Mouse (Mus musculus): ENCODE data around the gene Slc25a16. TPM values are rescaled to one million over a fixed set of nuclear protein-coding genes. Genes with fewer than 3 reads are reported as not detected.

The Slc25a16 gene
- polyA plus RNA-seq, 1 experiment = 14.5 TPM

GRCm38 (mm10) chr10:62963956-62964355 is 43.5 kb downstream of the Slc25a16 start:
- no peak for TF ChIP-seq GATA1 (IDR thresholded peaks at IDR 0.05; ENCODE audit: low read length)

GRCm38 (mm10) chr10:62965796-62966195 is 45.4 kb downstream of the Slc25a16 start:
- no peak for TF ChIP-seq GATA1 (IDR thresholded peaks at IDR 0.05; ENCODE audit: low read length)

GRCm38 (mm10) chr10:62966291-62966690 is 45.9 kb downstream of the Slc25a16 start:
- no peak for TF ChIP-seq GATA1 (IDR thresholded peaks at IDR 0.05; ENCODE audit: low read length)

- TF ChIP-seq GATA1 (IDR thresholded peaks at IDR 0.05; ENCODE audit: low read length) = no peak
Observed at GRCm38 (mm10) chr10:62971821-62972220, 51.4 kb downstream of the Slc25a16 start.

- TF ChIP-seq GATA1 (IDR thresholded peaks at IDR 0.05; ENCODE audit: low read length) = no peak
Observed at GRCm38 (mm10) chr10:62979667-62980038, 59.2 kb downstream of the Slc25a16 start.

GRCm38 (mm10) chr10:62980039-62980954 is 59.9 kb downstream of the Slc25a16 start, which contains the start of gene Rufy2:
Gene Rufy2, plus strand, starts transcription at chr10:62980223.
- TF ChIP-seq GATA1 (IDR thresholded peaks at IDR 0.05; ENCODE audit: low read length) = no peak

- no peak for TF ChIP-seq GATA1 (IDR thresholded peaks at IDR 0.05; ENCODE audit: low read length)
Observed at GRCm38 (mm10) chr10:62984072-62984471, 63.6 kb downstream of the Slc25a16 start.

- no peak for TF ChIP-seq GATA1 (IDR thresholded peaks at IDR 0.05; ENCODE audit: low read length)
Observed at GRCm38 (mm10) chr10:62984495-62984894, 64.1 kb downstream of the Slc25a16 start.

- no peak for TF ChIP-seq GATA1 (IDR thresholded peaks at IDR 0.05; ENCODE audit: low read length)
Observed at GRCm38 (mm10) chr10:62987341-62987740, 66.9 kb downstream of the Slc25a16 start.

GRCm38 (mm10) chr10:62990636-62991035 is 70.2 kb downstream of the Slc25a16 start:
- TF ChIP-seq GATA1 (IDR thresholded peaks at IDR 0.05; ENCODE audit: low read length) = no peak

GRCm38 (mm10) chr10:62993991-62994390 is 73.6 kb downstream of the Slc25a16 start:
- no peak for TF ChIP-seq GATA1 (IDR thresholded peaks at IDR 0.05; ENCODE audit: low read length)

Other genes starting within 250 kb of the Slc25a16 start
- gene Stox1, start 194.5 kb upstream of the Slc25a16 start, polyA plus RNA-seq (2012) = not detected in 2 replicates
- gene Ccar1, start 128.3 kb upstream of the Slc25a16 start, polyA plus RNA-seq (2012) = 6.3 and 9.3 TPM in 2 replicates
- gene Tet1, start 11.6 kb upstream of the Slc25a16 start, polyA plus RNA-seq (2012) = not detected in 2 replicates
- 8.3 and 9.7 TPM in 2 replicates for gene Dna2, start 26.4 kb downstream of the Slc25a16 start, polyA plus RNA-seq (2012)
- 0.62 and 0.78 TPM in 2 replicates for gene Rufy2, start 59.6 kb downstream of the Slc25a16 start, polyA plus RNA-seq (2012)
- gene Hnrnph3, start 103.6 kb downstream of the Slc25a16 start, polyA plus RNA-seq (2012) = 4.5 and 5.2 TPM in 2 replicates
- not detected in 2 replicates for gene Pbld2, start 103.7 kb downstream of the Slc25a16 start, polyA plus RNA-seq (2012)
- gene Pbld1, start 139.5 kb downstream of the Slc25a16 start, polyA plus RNA-seq (2012) = not detected in 2 replicates
- not detected in 2 replicates for gene Atoh7, start 179.0 kb downstream of the Slc25a16 start, polyA plus RNA-seq (2012)

Data from G1E-ER4 (cell line).